Mouse (Mus musculus): Measurements from ENCODE around the gene Lsmem1.
A peak's percentile ranks its signal among the peaks of the same experiment; 100 is the strongest.
"Not testable (repeated sequence)": the region's sequence is repeated elsewhere in the genome, so short reads cannot be mapped to it uniquely, and the experiment has no call there.

Gene Lsmem1

DNA sequence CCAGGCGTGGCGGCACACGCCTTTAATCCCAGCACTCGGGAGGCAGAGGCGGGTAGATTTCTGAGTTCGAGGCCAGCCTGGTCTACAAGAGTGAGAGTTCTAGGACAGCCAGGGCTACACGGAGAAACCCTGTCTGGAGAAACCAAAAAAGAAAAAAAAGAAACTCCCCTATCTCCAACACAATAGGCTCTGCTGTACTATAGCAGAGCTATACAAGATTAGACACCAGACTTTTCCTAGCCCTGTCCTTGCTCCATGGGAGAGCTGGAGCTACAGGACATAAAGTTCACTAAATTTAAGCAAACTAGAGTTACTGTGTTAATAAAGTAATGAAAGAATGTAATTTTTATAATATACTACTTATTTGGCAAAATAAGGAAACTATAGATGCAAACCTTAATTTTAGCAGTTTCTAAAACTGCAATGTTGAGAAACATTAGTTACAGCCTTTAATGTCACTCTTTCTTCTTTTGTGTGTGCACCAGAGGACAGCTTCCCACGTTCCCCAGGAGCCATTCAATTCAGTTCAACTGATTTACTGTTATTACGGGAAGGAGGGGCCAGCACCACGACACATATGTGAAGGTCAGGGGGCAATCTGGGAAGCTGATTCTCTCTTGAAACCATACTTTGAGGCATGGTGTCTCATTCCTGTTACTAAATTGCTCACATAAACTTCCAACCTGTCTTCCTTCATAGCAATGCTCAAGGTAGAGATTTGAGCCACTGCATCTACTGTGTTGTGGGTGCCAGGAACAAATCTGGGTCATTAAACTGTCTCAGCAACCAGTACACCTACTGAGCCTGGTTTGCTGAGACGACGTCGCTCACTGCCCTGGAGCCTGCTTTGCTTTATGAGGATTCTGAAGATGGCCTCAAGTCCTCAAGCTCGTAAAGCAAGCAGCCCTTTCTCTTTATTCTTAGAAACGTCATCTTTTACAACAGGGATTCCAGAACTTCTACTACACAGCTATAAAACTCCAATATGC lies 15.9 kb upstream of the Lsmem1 start:
- no peak for DNase-seq (ENCODE audit: low read depth, low spot score)

DNA sequence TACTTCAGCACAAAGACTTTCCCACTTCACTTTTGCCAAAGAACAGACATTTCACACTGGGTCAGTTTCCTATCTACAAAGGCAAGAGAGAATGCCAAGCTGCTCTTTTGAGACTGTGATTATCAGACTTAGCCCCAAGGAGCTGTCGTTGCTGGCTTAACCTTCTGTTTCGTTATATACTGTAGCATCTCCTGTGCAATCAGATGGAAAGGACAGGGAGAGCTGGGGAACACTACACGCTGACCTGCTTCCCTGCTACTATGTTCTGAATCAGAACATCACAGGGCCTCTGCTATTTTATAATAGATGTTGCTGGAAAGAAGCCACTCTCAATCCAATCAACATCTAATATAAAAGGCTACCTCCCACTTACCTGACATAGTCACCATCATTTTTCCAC lies 9.8 kb upstream of the Lsmem1 start:
- DNase-seq (ENCODE audit: low read depth, low spot score): no peak

DNA sequence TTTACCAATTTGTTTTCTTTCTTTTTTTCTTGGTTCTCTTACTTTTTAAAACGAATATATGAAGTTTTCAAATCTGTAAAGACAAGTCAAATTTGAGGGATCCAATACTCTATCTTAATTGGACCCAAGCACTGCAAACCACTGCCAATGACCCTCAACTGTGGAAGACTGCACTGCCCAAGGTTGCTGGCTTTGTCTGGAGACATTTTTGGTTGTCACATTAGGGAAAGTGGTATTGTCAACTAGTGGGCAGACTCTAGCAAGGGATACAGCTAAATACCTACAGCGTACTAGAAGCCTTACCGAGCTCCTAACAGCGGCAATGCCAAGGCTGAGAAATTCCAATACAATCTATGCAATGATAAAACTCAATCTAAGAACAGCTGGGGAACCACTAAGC lies 8.6 kb upstream of the Lsmem1 start:
- DNase-seq (ENCODE audit: low read depth, low spot score): no peak

DNA sequence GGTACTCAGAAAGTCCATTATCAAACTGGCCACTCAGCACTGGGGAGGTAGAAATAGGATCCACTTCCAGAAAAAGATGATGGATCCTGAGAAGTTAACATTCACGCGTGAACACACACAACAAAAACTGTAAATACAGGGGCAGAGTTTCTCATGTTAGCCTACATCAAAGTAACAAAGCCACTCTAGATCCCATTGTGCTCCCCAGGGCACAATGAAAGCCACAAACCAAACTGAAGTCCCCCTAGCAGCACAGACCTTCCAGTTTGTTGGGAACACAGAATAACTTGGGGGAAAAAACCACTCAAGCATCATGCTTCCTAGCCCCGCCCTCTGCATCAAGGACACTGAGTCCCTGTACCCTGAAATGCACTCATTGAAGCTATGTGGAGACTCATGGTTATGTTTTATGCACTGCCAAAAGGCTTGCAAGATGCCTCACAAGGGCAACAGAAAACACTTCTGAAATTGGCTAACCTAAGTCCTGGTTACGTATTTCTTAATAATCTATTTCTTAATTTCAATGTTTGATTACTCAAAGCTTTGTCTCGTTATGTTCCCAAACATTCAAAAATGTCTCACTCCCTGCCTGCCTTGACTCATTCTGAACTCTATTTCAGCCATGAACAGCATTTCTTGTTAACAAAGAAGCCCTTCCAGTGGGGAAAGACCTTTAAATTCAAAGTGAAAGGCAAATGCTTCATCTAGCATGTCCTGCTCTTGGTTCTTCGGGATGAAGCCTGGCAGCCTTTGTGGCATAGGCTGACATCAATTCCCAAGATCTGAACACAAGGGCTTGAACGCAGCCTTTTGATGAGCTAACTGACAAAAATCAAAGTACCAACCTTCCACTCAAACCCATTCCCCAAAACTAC lies 3.1 kb upstream of the Lsmem1 start:
- DNase-seq (ENCODE audit: low read depth, low spot score): no peak

DNA sequence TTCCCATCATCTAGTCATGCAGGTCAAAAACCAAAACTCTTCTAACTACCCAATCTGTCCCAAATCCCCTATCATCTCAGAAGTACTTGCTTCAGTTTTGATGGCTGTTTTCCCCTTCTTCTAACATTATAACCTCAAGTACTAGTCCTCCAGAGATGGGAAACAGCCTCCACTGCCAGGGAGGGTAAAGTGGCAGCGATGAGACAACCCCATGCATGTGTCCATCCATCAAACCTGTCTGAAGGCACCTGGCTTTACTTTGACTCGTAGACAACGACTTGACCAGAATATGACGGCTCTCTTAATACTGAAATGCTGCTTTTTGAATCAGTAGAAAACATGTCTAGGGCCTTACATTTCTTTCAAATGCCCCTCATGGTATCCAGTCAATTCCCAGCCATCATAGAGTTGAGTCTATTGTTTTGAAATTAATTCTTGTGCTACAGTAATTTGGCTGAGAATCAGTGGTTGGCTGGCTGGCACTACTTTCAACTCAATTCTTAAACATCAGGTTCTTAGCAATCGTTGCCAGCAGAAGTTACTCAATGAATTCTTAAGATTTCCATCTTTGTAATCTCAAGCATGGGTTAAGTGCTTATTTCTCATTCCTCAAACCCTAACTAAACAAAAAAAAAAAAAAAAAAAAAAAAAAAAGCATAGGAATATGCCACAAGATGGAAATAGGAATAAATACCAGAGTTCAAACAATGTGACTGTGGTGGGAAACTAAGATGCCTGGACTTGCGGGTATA lies 1.4 kb upstream of the Lsmem1 start:
- DNase-seq (ENCODE audit: low read depth, low spot score): no peak

DNA sequence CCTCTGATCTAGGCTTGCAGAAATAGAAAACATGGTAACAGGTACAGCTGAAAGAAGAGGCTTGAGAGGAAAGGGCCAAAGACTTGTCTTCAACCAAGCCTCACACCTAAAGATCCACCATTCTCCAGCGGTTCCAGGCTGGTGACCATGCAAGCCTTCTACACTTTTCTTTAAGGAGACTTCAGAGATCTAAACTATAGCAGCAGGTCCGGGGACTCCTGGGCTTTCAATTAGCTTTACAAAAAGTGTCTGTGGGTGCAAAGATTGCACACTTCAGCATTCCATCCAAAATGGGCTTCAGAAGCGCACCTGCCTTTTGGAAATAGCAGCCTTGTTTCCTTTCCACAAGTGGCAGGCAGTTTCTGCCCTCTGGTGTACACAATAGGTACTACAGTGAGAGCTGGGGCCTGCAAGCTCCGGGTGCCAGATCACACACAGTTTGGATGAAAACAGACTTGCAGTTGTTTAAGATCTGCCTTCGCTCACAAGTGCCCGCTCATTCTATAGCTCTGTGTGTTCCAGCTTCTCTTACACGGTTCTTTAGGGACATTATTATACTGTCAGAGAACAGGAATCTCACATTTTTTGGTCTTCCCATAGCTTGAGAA lies 609 bp upstream of the Lsmem1 start:
- DNase-seq (ENCODE audit: low read depth, low spot score): no peak

DNA sequence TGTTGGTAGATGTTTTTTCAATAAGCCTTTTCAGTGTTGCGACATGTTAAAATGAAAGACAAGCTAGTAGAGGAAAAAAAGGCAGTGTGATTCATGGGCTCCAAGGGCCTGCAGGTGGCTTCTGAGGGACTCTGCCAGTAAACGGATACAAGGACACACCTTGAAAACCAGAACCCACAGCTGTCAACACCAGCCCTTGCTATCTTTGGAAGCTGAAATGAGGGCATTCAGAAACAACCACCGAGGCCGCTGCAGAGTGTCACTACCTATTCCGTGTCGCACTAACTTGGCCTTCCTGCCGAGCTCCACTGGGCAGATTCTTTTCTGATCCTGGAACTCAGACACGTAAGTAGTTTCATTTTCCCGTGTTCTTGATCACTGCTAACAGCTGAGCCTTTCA lies 863 bp downstream of the Lsmem1 start:
- no peak for DNase-seq (ENCODE audit: low read depth, low spot score)

DNA sequence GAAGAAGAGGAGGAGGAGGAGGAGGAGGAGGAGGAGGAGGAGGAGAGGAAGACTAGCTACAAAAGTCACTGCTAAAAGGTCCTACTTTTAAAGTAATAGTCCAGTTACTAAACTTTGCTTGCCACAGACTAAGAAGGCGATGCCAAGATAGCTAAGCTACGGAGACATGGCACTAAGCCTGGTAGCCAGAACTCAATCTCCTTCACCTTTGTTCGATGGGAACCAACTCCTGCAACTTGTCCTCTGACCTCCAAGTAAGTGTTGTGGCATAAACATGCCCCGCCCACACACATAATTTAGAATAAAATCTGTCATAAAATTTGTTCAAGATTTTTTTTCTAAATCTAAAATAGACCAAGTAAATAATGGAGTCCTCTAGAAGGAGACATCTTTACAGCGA lies 1.3 kb downstream of the Lsmem1 start:
- DNase-seq (ENCODE audit: low read depth, low spot score): no peak

DNA sequence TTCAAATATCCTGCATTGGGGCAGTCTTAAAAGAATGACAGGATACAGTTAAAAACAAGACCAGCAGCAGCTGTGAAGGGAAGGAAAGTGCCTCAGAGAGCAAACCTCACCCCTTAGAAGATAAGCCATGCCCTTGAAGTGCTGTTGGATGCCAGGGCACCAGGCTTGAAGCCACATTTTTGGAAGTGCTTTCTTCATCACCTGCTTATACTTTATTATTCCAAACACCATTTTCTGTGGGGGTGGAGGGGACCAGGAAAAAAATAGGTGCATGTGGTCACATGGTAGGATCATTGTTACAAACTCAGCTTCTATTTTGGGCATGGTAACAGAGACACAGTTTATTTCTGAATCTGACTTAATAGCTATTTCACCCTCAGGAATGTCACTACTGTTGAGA lies 1.8 kb downstream of the Lsmem1 start:
- DNase-seq (ENCODE audit: low read depth, low spot score): no peak

DNA sequence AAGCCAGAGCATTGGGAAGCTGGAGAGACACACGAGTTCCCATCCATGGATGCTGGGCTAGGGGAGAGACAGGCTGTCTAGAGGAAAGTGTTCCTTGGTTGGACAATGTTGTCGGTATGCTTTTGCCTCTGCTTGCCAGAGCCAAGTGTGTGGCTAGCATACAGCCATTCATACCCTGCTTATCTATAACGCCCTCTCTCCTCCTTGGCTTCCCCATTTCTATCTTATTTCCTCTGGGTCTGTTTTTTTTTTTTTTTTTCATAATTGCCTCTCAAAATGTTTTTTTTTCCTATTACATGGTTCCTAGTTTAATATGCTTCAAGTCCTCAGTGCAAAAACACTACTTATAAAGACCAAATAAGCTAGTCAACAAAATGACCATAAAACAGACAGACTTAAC lies 13.8 kb downstream of the Lsmem1 start:
- no peak for DNase-seq (ENCODE audit: low read depth, low spot score)

DNA sequence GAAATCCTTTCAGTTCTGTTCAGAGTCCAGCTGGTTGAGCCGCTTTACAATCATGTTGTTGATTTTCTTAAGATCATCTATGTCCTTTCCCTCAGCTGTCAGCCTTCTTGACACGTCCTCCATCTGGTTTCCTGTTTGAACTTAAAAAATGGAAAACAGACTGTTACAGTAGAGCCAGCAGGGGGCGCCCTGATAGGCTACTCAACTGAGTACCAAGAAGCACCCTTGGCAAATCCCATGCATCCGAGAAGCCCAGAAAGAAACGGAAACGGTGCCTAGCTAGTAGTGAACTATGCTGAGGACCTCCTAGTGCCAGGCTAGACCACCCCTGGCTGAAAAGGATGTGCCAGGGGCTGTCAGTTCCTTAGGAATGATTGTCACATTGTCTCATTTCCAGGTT lies 22.2 kb downstream of the Lsmem1 start:
- peak; percentile 12 for DNase-seq (ENCODE audit: low read depth, low spot score)

DNA sequence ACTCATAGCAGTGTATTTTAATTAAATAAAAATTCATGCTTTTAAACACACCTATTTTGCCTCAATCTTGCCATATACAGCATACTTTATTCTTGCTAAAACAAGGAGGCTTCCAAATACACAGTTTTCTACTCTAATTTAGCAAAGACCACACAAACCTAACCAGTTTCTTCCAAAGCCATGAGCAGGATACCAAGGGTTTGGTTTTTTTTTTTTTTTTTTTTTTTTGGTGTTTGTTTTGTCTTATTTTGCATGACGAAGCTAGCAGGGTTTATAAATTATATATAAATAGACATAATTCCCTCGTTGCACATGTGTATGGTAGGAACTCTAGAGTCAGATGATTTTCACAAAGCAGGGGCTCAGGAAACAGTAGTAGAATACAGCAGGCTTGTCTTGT lies 23.1 kb downstream of the Lsmem1 start:
- no peak for DNase-seq (ENCODE audit: low read depth, low spot score)

DNA sequence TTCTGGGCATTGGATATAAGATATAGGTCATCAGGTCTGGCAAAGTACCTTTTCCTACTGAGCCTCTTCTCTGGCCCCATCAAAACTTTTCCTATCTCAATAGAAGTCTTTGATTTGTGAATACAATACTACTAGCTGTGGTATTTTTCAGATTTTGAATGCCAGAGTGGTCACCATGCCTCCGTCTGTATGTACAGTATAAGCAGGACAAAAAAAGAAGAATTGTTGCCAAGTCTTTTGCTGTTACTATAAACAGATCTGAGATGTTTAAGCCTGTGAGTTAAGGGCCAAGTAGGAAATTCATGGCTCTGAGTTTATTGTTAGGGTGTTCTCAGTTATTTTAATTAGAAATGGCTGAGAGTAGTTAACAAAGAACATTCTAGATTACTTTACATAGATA lies 24.1 kb downstream of the Lsmem1 start:
- DNase-seq (ENCODE audit: low read depth, low spot score): not testable (repeated sequence)

DNA sequence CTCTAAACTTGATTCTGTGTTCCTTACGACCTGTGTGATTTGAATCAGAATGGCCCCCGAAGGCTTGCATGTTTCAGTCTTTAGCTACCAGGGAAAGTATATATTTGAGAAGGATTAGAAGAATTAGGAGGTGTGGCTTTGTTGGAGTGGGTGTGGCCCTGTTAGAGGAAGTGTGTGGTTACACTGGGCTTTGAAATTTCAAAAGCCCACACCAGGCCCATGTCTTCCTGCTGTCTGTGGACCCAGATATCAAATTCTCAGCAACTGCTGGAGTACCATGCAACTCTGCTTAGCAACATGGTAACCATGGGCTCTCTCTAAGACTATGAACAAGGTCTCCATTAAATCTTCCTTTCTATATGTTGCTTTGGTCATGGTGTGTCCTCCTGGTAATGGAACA lies 27.7 kb downstream of the Lsmem1 start:
- no peak for DNase-seq (ENCODE audit: low read depth, low spot score)

DNA sequence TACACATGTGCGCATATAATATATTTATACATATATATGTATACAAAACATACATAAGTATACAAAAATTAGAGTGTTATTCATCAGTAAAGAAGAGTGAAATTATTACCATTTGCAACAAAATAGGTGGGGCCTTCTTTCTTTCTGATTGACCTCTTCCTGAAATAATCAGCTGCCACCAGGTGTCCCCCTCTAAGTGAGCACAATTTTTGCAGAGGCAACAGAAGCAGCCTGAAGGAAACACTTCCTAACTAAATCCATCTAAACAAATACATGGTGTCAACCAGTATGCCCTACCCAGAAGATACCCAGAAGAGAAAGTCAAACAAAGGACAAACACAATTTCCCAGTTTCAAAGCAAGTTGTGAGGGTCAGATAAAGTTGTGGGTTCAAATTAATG lies 29.6 kb downstream of the Lsmem1 start:
- no peak for DNase-seq (ENCODE audit: low read depth, low spot score)

DNA sequence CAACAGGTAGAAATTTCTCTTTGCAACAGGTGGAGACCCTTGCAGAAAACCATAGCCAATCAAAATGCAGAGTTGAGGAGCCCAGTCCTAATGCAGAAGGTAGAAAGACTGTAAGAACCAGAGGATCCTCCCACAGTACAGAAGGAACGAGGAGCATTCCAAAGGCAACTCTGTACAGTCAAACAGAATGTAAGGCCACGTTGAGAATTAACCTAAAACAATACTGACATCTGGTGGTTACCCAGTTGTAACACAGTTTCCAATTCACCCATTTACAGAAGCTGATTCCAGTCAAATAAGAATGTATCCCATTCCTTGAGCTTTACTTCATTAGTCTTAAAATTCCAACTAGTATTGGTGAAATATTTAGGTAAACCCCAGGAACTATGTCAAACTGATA lies 34.7 kb downstream of the Lsmem1 start:
- no peak for DNase-seq (ENCODE audit: low read depth, low spot score)

DNA sequence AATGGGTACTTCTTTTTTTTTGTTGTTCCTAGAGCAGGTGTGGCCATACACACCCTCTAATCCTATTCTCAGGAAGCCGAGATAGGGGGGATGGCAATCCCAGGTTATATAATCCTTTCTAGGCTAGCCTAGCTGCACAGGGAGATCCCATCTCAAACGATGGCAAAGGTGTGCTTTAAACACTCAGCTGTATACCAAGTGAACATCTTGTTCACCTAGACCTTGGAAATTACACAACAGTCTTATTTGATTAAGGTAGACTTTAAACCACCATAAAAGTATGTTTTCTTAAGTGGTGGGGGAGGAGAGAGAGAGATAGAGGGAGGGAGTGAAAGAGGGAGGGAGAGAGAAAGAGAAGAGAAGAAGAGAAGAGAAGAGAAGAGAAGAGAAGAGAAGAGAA lies 38.5 kb downstream of the Lsmem1 start:
- no peak for DNase-seq (ENCODE audit: low read depth, low spot score)

DNA sequence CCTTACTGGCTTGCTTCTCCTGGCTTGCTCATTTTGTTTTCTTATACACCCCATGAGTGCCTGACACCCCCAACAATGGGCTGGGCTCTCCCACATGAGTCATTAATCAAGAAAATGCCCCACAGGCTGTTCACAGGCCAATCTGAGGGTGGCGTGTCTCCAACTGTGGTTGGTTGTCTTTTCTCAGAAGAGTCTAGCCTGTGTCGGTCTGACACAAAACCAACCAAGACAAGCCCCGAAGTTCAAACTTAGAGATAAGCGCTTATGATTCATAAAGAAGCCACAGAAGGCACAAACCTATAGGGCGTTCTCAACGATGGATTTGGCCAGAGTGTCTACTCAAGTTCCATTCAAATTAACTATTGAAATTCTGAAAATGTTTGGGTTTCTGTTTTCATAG lies 45.1 kb downstream of the Lsmem1 start:
- DNase-seq (ENCODE audit: low read depth, low spot score): no peak

DNA sequence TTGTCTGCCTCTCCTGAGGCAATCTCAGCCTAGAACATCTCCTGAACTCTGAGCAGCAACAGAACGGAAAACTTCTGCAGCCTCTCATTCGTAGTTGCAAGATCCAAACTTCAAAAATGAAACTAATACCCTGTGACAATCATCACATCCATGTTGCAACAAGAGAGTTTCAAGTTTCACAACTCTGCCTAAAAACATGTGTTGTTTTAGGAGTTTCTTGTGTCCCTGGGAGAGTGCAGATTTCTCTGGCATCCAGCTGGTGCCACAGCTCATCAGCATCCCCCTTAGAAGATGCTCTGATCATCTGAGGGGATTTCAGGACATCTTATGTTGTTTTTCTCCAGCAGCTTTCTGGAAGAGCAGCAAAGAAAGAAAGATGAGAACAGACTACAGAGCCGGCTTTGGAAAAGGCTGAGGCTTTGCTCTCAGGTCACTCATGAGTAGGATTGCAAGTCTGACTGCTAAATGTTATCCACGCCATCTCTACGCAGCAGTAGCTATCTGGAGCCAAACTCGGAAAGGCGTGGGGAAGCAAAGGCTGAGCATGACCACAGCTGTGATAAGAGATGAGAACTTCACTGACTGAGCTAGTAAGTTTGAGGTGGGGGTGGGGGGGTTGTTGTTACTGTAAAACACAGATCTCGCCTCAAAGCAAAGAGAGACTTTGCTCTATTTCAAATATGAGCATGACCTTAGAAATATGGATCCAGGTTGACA lies 46.8 kb downstream of the Lsmem1 start:
- DNase-seq (ENCODE audit: low read depth, low spot score): no peak

DNA sequence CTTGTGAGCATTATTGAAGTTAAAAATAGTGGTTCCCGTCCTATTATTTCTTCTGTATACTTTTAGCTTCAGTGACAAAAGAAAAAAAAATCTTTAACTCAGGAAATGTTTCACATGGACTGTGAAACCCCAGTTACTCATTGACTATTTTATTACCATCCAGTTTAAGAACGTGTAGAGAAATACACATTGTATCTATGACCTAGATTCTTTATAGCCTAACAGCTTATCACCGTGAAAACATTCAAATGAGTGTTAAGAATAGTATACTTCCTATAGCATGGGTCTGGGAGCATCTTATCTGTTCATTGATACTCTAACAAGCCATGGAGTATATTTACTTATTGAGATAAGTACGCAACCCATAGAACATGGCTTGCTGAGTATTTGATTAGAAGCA lies 52.0 kb downstream of the Lsmem1 start:
- no peak for DNase-seq (ENCODE audit: low read depth, low spot score)

DNA sequence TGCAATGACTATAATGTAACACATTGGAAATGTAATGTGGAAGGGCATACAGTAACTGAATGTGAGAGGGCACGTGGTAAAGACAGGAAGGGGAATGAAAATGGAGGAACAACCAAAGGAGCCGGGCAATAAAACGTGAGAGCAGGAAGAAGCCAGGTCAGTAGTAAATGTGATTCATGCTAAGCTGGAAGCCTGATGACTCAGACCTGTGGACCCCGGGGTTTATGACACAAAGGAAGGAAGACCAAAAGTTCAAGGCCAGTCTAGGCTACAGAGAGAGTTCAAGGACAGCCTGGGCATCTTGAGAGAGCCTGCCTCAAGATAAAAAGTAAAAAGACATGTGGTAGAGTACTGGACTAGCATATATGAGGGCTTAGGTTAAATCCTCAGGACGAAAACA lies 52.8 kb downstream of the Lsmem1 start:
- no peak for DNase-seq (ENCODE audit: low read depth, low spot score)

All from c-Kit-negative CD71-positive TER-119-positive erythroid progenitor cells, embryonic 14.5 days (primary cell).